Mouse (Mus musculus) left cerebral cortex, adult 8-10 months (tissue): ENCODE results near the gene Ccr5. TPM values are rescaled to one million over a fixed set of nuclear protein-coding genes. Genes with fewer than 3 reads are reported as not detected.

ENCODE experiments used
- DNase-seq, 2 experiments: peaks; one replicate each; pipeline ENCODE4 v3.0.0; 2022; ENCODE audit warnings: low spot score in 2 of 2
- total RNA-seq, 4 experiments: library from RNA; stranded (reverse); gene quantifications; 2 replicates each; pipeline ENCODE4 v1.2.4; 2022

Ccr5 gene
- total RNA-seq, 4 experiments from 2014 or later, result 4.4 to 9.1 (median 6.3) TPM

- no peak for DNase-seq
Measured at GRCm38 (mm10) chr9:124138055-124138775, 16.9 kb downstream of the Ccr5 start.

GRCm38 (mm10) chr9:124143678-124144077 lies 22.3 kb downstream of the Ccr5 start:
- DNase-seq, result no peak

- DNase-seq, result no peak
Measured at GRCm38 (mm10) chr9:124146307-124146706, 25.0 kb downstream of the Ccr5 start.

Other genes starting within 250 kb of the Ccr5 start
- under 1 TPM in 2 of 4 experiments, not detected in 2; 0.17 to 0.34 TPM for gene Ccr1, start 152.9 kb upstream of the Ccr5 start, total RNA-seq
- gene Ccr1l1, start 143.1 kb upstream of the Ccr5 start, total RNA-seq, result not detected
- gene Ccr3, start 99.6 kb upstream of the Ccr5 start, total RNA-seq, result not detected
- under 1 TPM; 0.15 to 0.28 (median 0.21) TPM for gene Ccr2, start 19.6 kb upstream of the Ccr5 start, total RNA-seq
- 10 to 100 TPM; 17.9 to 22.1 (median 20.8) TPM for gene 2010315B03Rik, start 191.2 kb downstream of the Ccr5 start, total RNA-seq